Mouse (Mus musculus): ENCODE results near the gene Gpr156.
"Not testable (repeated sequence)": the region's sequence is repeated elsewhere in the genome, so short reads cannot be mapped to it uniquely, and the experiment has no call there.

DNA sequence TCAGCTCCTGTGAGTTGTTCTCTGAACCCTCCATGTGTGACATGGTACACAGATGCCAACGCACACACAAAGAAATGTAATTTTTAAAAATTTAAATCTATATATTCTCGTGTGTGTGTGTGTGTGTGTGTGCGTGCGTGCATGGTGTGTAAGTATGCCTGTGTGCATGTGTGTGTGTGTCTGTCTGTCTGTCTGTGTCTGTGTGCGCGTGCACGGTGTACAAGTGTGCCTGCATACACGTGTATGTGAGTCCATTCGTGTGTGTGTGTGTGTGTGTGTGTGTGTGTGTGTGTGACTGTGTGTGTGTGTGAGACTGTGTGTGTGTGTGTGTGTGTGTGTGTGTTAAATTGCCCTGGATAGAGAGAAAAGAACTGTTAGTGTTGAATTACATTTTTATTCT is 56.9 kb downstream of the Gpr156 start:
- TF ChIP-seq CTCF (IDR thresholded peaks at IDR 0.05; ENCODE audit: low read depth); EP300 (optimal IDR thresholded peaks at IDR 0.05): not testable (repeated sequence)
